Mouse (Mus musculus) ES-E14 (cell line): ENCODE results near the gene Ank3. TPM values are rescaled to one million over a fixed set of nuclear protein-coding genes. Genes with fewer than 3 reads are reported as not detected.
A peak's percentile ranks its signal among the peaks of the same experiment; 100 is the strongest.

Experiments
- DNase-seq: peaks from one replicate; pipeline ENCODE4 v3.0.0-alpha.2; 2013; ENCODE audit warnings: low read depth, low spot score
- H3K27ac ChIP-seq: 2 replicates; pipeline ENCODE4 v1.5.1; 2012; ENCODE audit warnings: low read depth, mild to moderate bottlenecking, low read length, moderate library complexity, mixed read lengths; ENCODE audit not compliant: poor library complexity, insufficient read depth, severe bottlenecking
- H3K36me3 ChIP-seq: 2 replicates; pipeline ENCODE4 v1.6.1; 2012; ENCODE audit warnings: mild to moderate bottlenecking, low read length, moderate library complexity, mixed read lengths; ENCODE audit not compliant: control insufficient read depth, poor library complexity, insufficient read depth, severe bottlenecking
- H3K4me1 ChIP-seq, 2 experiments: fragments of 150-350 bp in 1 of 2; sonication (generic) in 1 of 2; 2 replicates each; pipeline ENCODE4 v1.6.1; 2012; ENCODE audit warnings: low read length in 2 of 2, mild to moderate bottlenecking in 1 of 2, mixed read lengths in 1 of 2; ENCODE audit not compliant: control insufficient read depth in 2 of 2, insufficient read depth in 2 of 2, poor library complexity in 1 of 2
- H3K4me3 ChIP-seq, 2 experiments: fragments of 150-350 bp in 1 of 2; sonication (generic) in 1 of 2; 2 replicates each; pipeline ENCODE4 v1.5.1; 2012; ENCODE audit warnings: low read length in 2 of 2, low read depth in 1 of 2, mild to moderate bottlenecking in 1 of 2, mixed read lengths in 1 of 2; ENCODE audit not compliant: insufficient read depth in 1 of 2, poor library complexity in 1 of 2, severe bottlenecking in 1 of 2
- H3K9ac ChIP-seq: 2 replicates; pipeline ENCODE4 v1.6.1; 2012; ENCODE audit warnings: low read depth, mild to moderate bottlenecking, low read length, mixed read lengths; ENCODE audit not compliant: poor library complexity, insufficient read depth, severe bottlenecking
- H3K9me3 ChIP-seq: fragments of 150-350 bp; sonication (generic); 2 replicates; pipeline ENCODE4 v1.6.1; 2012; ENCODE audit warnings: low read depth, mild to moderate bottlenecking, low read length; ENCODE audit not compliant: control insufficient read depth, insufficient read depth
- CHD2 ChIP-seq: IDR thresholded peaks from 2 replicates; pipeline ENCODE4 v1.6.1; 2014; ENCODE audit warnings: mild to moderate bottlenecking, low read depth, low read length, inconsistent platforms
- HCFC1 ChIP-seq: IDR thresholded peaks from 2 replicates; pipeline ENCODE4 v1.6.1; 2012; ENCODE audit warnings: low read length, inconsistent platforms, borderline replicate concordance; ENCODE audit not compliant: insufficient read depth
- MAFK ChIP-seq: IDR thresholded peaks from 2 replicates; pipeline ENCODE4 v1.6.1; 2014; ENCODE audit warnings: mild to moderate bottlenecking, low read depth, low read length, inconsistent platforms; ENCODE audit not compliant: insufficient read depth
- ZC3H11A ChIP-seq: IDR thresholded peaks from 2 replicates; pipeline ENCODE4 v1.6.1; 2012; ENCODE audit warnings: low read depth, mild to moderate bottlenecking, inconsistent platforms, low read length, borderline replicate concordance
- ZNF384 ChIP-seq: IDR thresholded peaks from 2 replicates; pipeline ENCODE4 v1.6.1; 2012; ENCODE audit warnings: low read depth, low read length, inconsistent platforms
- in situ Hi-C, 2 experiments: fragments of 600-800 bp; cut with MboI; formaldehyde crosslinking; loops; one replicate each; pipeline ENCODE4 v1.15.1; 2025; ENCODE audit warnings: low sequenced_read_pairs in 2 of 2, inconsistent platforms in 1 of 2; ENCODE audit not compliant: unreplicated experiment in 2 of 2
- total RNA-seq: library from RNA; depleted of rRNA; stranded (reverse); fragments of 300-350 nt; gene quantifications from 2 replicates; pipeline ENCODE4 v1.2.3, GENCODE M21; 2012

Ank3 gene
- total RNA-seq, 1 experiment: 6.5 TPM

- no peaks in the 10 kb centered on the region for H3K36me3 ChIP-seq
- no peak overlapping the region for H3K27ac ChIP-seq
- TF ChIP-seq CHD2 (no peak), MAFK (no peak), ZC3H11A (no peak), HCFC1 (no peak)
- no peak for DNase-seq
- H3K9me3 ChIP-seq: no peaks in the 10 kb centered on the region
- H3K9ac ChIP-seq: no peak overlapping the region
- H3K4me3 ChIP-seq: no peak overlapping the region
- no peaks in the 10 kb centered on the region for H3K4me1 ChIP-seq
- in situ Hi-C loops: no loop called here
Measured at GRCm38 (mm10) chr10:69510392-69510791, 111.8 kb downstream of the Ank3 start.

GRCm38 (mm10) chr10:69511234-69511633 lies 112.7 kb downstream of the Ank3 start:
- Histone ChIP-seq H3K4me1 (no peaks in the 10 kb centered on the region), H3K9ac (no peak overlapping the region), H3K36me3 (no peaks in the 10 kb centered on the region), H3K4me3 (no peak overlapping the region), H3K9me3 (no peaks in the 10 kb centered on the region), H3K27ac (no peak overlapping the region)
- in situ Hi-C loops: no loop called here
- TF ChIP-seq ZNF384 (no peak), HCFC1 (no peak), CHD2 (no peak), ZC3H11A (no peak), MAFK (no peak)
- DNase-seq: no peak

DNA sequence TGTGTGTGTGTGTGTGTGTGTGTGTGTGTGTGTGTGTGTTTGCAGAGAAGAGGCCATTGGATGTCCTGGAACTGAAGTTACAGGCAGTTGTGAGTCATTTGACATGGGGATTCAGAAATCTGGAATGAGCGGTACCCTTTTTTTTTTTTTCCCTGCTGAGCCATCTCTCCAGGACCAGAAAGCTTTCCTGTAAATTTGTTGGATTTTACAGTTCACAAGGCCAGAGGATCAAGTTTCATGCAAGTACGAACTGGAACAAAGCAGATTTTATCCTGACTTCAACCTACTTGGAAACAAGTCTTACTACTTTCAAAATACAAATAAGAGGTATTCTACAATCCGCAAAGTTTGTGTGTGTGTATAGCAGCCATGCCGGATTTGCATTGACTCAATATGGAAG lies 123.4 kb downstream of the Ank3 start:
- no peak overlapping the region for H3K9ac ChIP-seq
- no peak for DNase-seq
- no peaks in the 10 kb centered on the region for H3K9me3 ChIP-seq
- in situ Hi-C loops: loop anchor here in 1 of 2 experiments (10.0 kb wide), 1 partner anchor 147 kb away; no protein-coding TSS in a partner anchor
- H3K4me1 ChIP-seq: no peaks in the 10 kb centered on the region
- TF ChIP-seq HCFC1 (no peak), ZNF384 (no peak), CHD2 (no peak), MAFK (no peak), ZC3H11A (no peak)
- H3K27ac ChIP-seq: no peak overlapping the region
- no peaks in the 10 kb centered on the region for H3K36me3 ChIP-seq
- H3K4me3 ChIP-seq: no peak overlapping the region

DNA sequence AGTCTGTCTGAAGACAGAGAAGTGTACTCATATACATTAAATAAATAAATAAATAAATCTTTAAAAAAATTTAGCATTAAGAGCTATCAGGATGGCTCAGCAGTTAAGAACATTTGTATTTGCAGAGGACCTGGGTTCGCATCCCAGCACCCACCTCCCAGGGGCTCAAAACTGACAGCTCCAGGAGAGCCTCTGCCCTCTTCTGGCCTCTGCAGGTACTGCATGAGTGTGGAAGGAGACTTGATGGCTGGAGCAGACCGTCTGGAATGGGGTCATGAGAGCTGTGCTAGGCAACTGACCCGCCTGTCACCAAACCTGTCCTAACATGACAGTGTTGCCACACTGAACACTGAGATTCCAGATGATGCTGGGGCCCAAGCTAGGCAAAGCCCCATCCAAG lies 124.6 kb downstream of the Ank3 start:
- peak; percentile 56 for DNase-seq
- peak; percentile 32; the same call in 1 of the 2 replicates for TF ChIP-seq ZC3H11A
- TF ChIP-seq ZNF384: no peak
- Histone ChIP-seq H3K9me3 (no peaks in the 10 kb centered on the region), H3K9ac (no peak overlapping the region), H3K4me3 (no peak overlapping the region), H3K27ac (no peak overlapping the region), H3K36me3 (no peaks in the 10 kb centered on the region), H3K4me1 (peaks cover 0 to 2% of the 10 kb centered on the region in 2 experiments; a peak in 1 of 4 replicates)
- in situ Hi-C loops: loop anchor here in 1 of 2 experiments (10.0 kb wide), 1 partner anchor 148 kb away; no protein-coding TSS in a partner anchor

DNA sequence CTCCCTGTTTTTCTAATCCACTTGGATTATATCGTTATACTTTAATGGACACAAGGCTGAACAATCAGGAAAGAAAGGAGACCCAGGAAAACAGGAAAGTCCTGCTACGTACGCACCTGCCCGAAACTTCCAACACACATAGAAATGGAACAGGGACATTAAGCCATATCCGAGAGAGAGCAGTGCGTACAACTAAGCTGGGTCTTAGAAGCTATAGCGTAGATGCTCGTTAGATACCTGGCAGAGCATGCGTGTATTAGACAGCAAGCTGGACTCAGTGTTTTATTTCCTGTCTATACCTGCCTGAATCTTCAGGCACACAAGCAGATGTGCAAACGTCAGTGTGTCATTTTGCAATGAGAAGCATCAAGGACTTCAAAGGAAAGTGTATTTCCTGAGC lies 128.7 kb downstream of the Ank3 start:
- no peak overlapping the region for H3K4me3 ChIP-seq
- no peak overlapping the region for H3K27ac ChIP-seq
- in situ Hi-C loops: loop anchor here in 1 of 2 experiments (10.0 kb wide), 1 partner anchor 153 kb away; no protein-coding TSS in a partner anchor
- TF ChIP-seq ZC3H11A (no peak), MAFK (no peak), ZNF384 (no peak), CHD2 (no peak), HCFC1 (no peak)
- no peaks in the 10 kb centered on the region for H3K9me3 ChIP-seq
- DNase-seq: no peak
- H3K9ac ChIP-seq: no peak overlapping the region
- H3K4me1 ChIP-seq: peaks cover 0 to 7% of the 10 kb centered on the region in 2 experiments; a peak in 1 of 4 replicates
- H3K36me3 ChIP-seq: no peaks in the 10 kb centered on the region
